Mouse (Mus musculus) forebrain, embryonic 11.5 days (tissue): ENCODE results near the gene Lce3c. TPM values are rescaled to one million over a fixed set of nuclear protein-coding genes. Genes with fewer than 3 reads are reported as not detected.

ENCODE experiments used
- ATAC-seq: fragments of 200-750 bp; cut with Nextera tagmentation; replicated peaks from 2 replicates; pipeline ENCODE4 v1.8.0; 2017; ENCODE audit warnings: moderate TSS enrichment; ENCODE audit not compliant: low FRiP score
- DNase-seq: peaks from one replicate; pipeline ENCODE4 v3.0.0-alpha.2; 2017; ENCODE audit warnings: low spot score
- H3K27ac ChIP-seq: fragments of 300-500 bp; sonication (generic); 2 replicates; pipeline ENCODE4 v1.5.1; 2014; ENCODE audit warnings: low read depth, low read length
- H3K27me3 ChIP-seq: fragments of 300-500 bp; sonication (generic); 2 replicates; pipeline ENCODE4 v1.6.1; 2014; ENCODE audit warnings: mild to moderate bottlenecking, low read length, mixed read lengths; ENCODE audit not compliant: control insufficient read depth, insufficient read depth
- H3K36me3 ChIP-seq: fragments of 300-500 bp; sonication (generic); 2 replicates; pipeline ENCODE4 v1.6.1; 2014; ENCODE audit warnings: mild to moderate bottlenecking, low read length, moderate library complexity, mixed read lengths; ENCODE audit not compliant: control insufficient read depth, insufficient read depth
- H3K4me1 ChIP-seq: fragments of 300-500 bp; sonication (generic); replicated peaks from 2 replicates; pipeline ENCODE4 v1.6.1; 2014; ENCODE audit warnings: low read length, mixed read lengths; ENCODE audit not compliant: control insufficient read depth, insufficient read depth
- H3K4me2 ChIP-seq: fragments of 300-500 bp; sonication (generic); 2 replicates; pipeline ENCODE4 v1.6.1; 2014; ENCODE audit warnings: low read depth, mild to moderate bottlenecking, low read length, moderate library complexity, mixed read lengths; ENCODE audit not compliant: severe bottlenecking
- H3K4me3 ChIP-seq: fragments of 300-500 bp; sonication (generic); 2 replicates; pipeline ENCODE4 v1.5.1; 2014; ENCODE audit warnings: low read depth, low read length
- H3K9ac ChIP-seq: fragments of 300-500 bp; sonication (generic); 2 replicates; pipeline ENCODE4 v1.6.1; 2014; ENCODE audit warnings: low read length
- H3K9me3 ChIP-seq: fragments of 300-500 bp; sonication (generic); 2 replicates; pipeline ENCODE4 v1.6.1; 2016; ENCODE audit warnings: low read length, mixed read lengths; ENCODE audit not compliant: control insufficient read depth
- WGBS: fragments of 180-500 bp; shearing (Covaris S2); extraction: QIAGEN DNeasy Blood & Tissue Kit; methylation state at CpG from one replicate; pipeline ENCODE4 v1.1.7; 2014; 5-methylcytosine and 5-hydroxymethylcytosine counted together
- polyA plus RNA-seq: library from polyadenylated mRNA; unstranded; fragments of >200 nt; fragmentation: Nextera tagmentation; extraction: Ambion mirVana; gene quantifications from 2 replicates; pipeline ENCODE4 v1.2.1, GENCODE M21; 2014

Gene Lce3c
- polyA plus RNA-seq, 1 experiment from 2014 or later, result not detected

- Histone ChIP-seq H3K27me3 (no peaks in the 10 kb centered on the region), H3K9me3 (no peaks in the 10 kb centered on the region), H3K27ac (no peak within 1 kb of the TSS), H3K36me3 (no peaks in the 10 kb centered on the region), H3K4me2 (no peak within 1 kb of the TSS), H3K4me3 (no peak within 1 kb of the TSS), H3K9ac (no peak within 1 kb of the TSS), H3K4me1 (no peaks in the 10 kb centered on the region)
- ATAC-seq (no peak), DNase-seq (no peak)
- WGBS, result 89% methylated on average over 1 of the region's 1 CpGs
Observed at GRCm38 (mm10) chr3:92957090-92957489, 12.8 kb downstream of the Lce3c start, which contains the start of gene Lce3d. Gene Lce3d (plus strand): TSS chr3:92957390.

GRCm38 (mm10) chr3:92966761-92967160, 22.5 kb downstream of the Lce3c start, which contains the start of gene Lce3e:
Gene Lce3e (plus strand): TSS chr3:92967061.
- Histone ChIP-seq H3K4me1 (no peaks in the 10 kb centered on the region), H3K27ac (no peak within 1 kb of the TSS), H3K36me3 (no peaks in the 10 kb centered on the region), H3K27me3 (no peaks in the 10 kb centered on the region), H3K9ac (no peak within 1 kb of the TSS), H3K4me2 (no peak within 1 kb of the TSS), H3K9me3 (no peaks in the 10 kb centered on the region), H3K4me3 (no peak within 1 kb of the TSS)
- ATAC-seq, result no peak
- DNase-seq, result no peak
- 89% methylated on average over 2 of the region's 2 CpGs for WGBS

GRCm38 (mm10) chr3:92978484-92978883, 34.2 kb downstream of the Lce3c start:
- H3K27me3 ChIP-seq, result no peaks in the 10 kb centered on the region
- no peaks in the 10 kb centered on the region for H3K4me1 ChIP-seq
- DNase-seq (no peak), ATAC-seq (no peak)
- WGBS, result 63% methylated on average over 2 of the region's 2 CpGs
- H3K36me3 ChIP-seq, result no peaks in the 10 kb centered on the region
- H3K9me3 ChIP-seq, result no peaks in the 10 kb centered on the region
- no peak overlapping the region for H3K4me2 ChIP-seq
- no peak overlapping the region for H3K27ac ChIP-seq
- H3K4me3 ChIP-seq, result no peak overlapping the region
- no peak overlapping the region for H3K9ac ChIP-seq

GRCm38 (mm10) chr3:92991926-92992325, 47.6 kb downstream of the Lce3c start, which contains the start of gene Lce3f:
Gene Lce3f (plus strand): TSS chr3:92992226.
- Histone ChIP-seq H3K9me3 (no peaks in the 10 kb centered on the region), H3K9ac (no peak within 1 kb of the TSS), H3K4me1 (no peaks in the 10 kb centered on the region), H3K36me3 (no peaks in the 10 kb centered on the region), H3K4me2 (no peak within 1 kb of the TSS), H3K27me3 (no peaks in the 10 kb centered on the region), H3K27ac (no peak within 1 kb of the TSS), H3K4me3 (no peak within 1 kb of the TSS)
- no peak for ATAC-seq
- DNase-seq, result no peak

Other genes with a start within 250 kb of the Lce3c start
- gene Lce1e, start 235.4 kb upstream of the Lce3c start, polyA plus RNA-seq, result not detected in 2 replicates
- gene Lce1f, start 224.1 kb upstream of the Lce3c start, polyA plus RNA-seq, result not detected in 2 replicates
- gene Gm38119, start 205.4 kb upstream of the Lce3c start, polyA plus RNA-seq, result not detected in 2 replicates
- not detected in 2 replicates for gene Lce1g, start 192.1 kb upstream of the Lce3c start, polyA plus RNA-seq
- not detected in 2 replicates for gene Lce1h, start 179.4 kb upstream of the Lce3c start, polyA plus RNA-seq
- not detected in 2 replicates for gene Lce1i, start 165.6 kb upstream of the Lce3c start, polyA plus RNA-seq
- gene Lce1j, start 154.0 kb upstream of the Lce3c start, polyA plus RNA-seq, result not detected in 2 replicates
- not detected in 2 replicates for gene Lce1k, start 136.6 kb upstream of the Lce3c start, polyA plus RNA-seq
- not detected in 2 replicates for gene Kprp, start 117.2 kb upstream of the Lce3c start, polyA plus RNA-seq
- gene Lce1l, start 93.2 kb upstream of the Lce3c start, polyA plus RNA-seq, result not detected in 2 replicates
- not detected in 2 replicates for gene 2310050C09Rik, start 74.3 kb upstream of the Lce3c start, polyA plus RNA-seq
- gene Lce3a, start 18.3 kb upstream of the Lce3c start, polyA plus RNA-seq, result not detected in 2 replicates
- gene Lce3b, start 11.5 kb upstream of the Lce3c start, polyA plus RNA-seq, result not detected in 2 replicates
- not detected in 2 replicates for gene Lce3d, start 12.9 kb downstream of the Lce3c start, polyA plus RNA-seq
- not detected in 2 replicates for gene Lce3e, start 22.6 kb downstream of the Lce3c start, polyA plus RNA-seq
- gene Lce3f, start 47.7 kb downstream of the Lce3c start, polyA plus RNA-seq, result not detected in 2 replicates
- gene Crct1, start 71.2 kb downstream of the Lce3c start, polyA plus RNA-seq, result not detected in 2 replicates
- gene Lce1m, start 74.6 kb downstream of the Lce3c start, polyA plus RNA-seq, result not detected in 2 replicates
- gene Gm4858, start 124.3 kb downstream of the Lce3c start, polyA plus RNA-seq, result not detected in 2 replicates
- not detected in 2 replicates for gene Crnn, start 200.3 kb downstream of the Lce3c start, polyA plus RNA-seq